Mouse (Mus musculus) layer of hippocampus, adult 9-10 months (tissue): ENCODE data around the gene Bicra.

Experiments used
- DNase-seq: peaks from one replicate; pipeline ENCODE4 v3.0.0; 2022; ENCODE audit warnings: low spot score

Bicra gene

GRCm38 (mm10) chr7:15945721-15946536 lies 101.8 kb downstream of the Bicra start, which contains the start of gene Nop53:
TSS of gene Nop53 (minus strand) at chr7:15946074.
- DNase-seq: peak; percentile 98

- no peak for DNase-seq
These were observed 102.5 kb downstream of the Bicra start for GRCm38 (mm10) chr7:15945211-15945610.

GRCm38 (mm10) chr7:15944311-15944710 lies 103.4 kb downstream of the Bicra start:
- DNase-seq: no peak

- no peak for DNase-seq
These were observed 109.1 kb downstream of the Bicra start for GRCm38 (mm10) chr7:15938621-15939020.

GRCm38 (mm10) chr7:15937491-15937890 lies 110.2 kb downstream of the Bicra start:
- no peak for DNase-seq

- no peak for DNase-seq
These were observed 114.0 kb downstream of the Bicra start for GRCm38 (mm10) chr7:15933437-15934359.

- DNase-seq: no peak
These were observed 116.1 kb downstream of the Bicra start for GRCm38 (mm10) chr7:15931635-15932034.

- no peak for DNase-seq
These were observed 117.2 kb downstream of the Bicra start for GRCm38 (mm10) chr7:15930543-15930942.

GRCm38 (mm10) chr7:15929910-15930309 lies 117.8 kb downstream of the Bicra start:
- no peak for DNase-seq

- peak; percentile 89 for DNase-seq
These were observed 125.4 kb downstream of the Bicra start, which contains the start of gene Selenow for GRCm38 (mm10) chr7:15922220-15922773. TSS of gene Selenow (minus strand) at chr7:15922402.

- DNase-seq: no peak
These were observed 125.9 kb downstream of the Bicra start for GRCm38 (mm10) chr7:15921796-15922195.
